19 mouse cellular contexts compared by ENCODE assay signal in genomic region chr11:105353891-105354280, GRCm38 (mm10).
"Had no signal": no experiment of that assay in that cellular context is flagged by ENCODE, and none has a peak within 500 bp of the region (broad histone marks: within the 10 kb centered on the region; RNA-seq: fewer than 3 reads in every experiment).

No protein-coding gene starts in this region.

- H3K4me3 ChIP-seq: layer of hippocampus, adult 2 months; midbrain, embryonic 12.5 days; midbrain, embryonic 15.5 days; neural tube, embryonic 12.5 days; neural tube, embryonic 15.5 days; stomach, embryonic 15.5 days had no signal

- DNase-seq: kidney, adult 2 months; kidney, postnatal 25 days; layer of hippocampus, adult 9-11 months; liver, postnatal 0 days; right cerebral cortex, adult 18-20 months; right cerebral cortex, postnatal 14 days; right cerebral cortex, postnatal 4 days; thymus, adult 18-20 months; thymus, postnatal 36 days had no signal

- ATAC-seq: liver, postnatal 0 days; midbrain, embryonic 15.5 days had no signal

- H3K4me2 ChIP-seq: liver, embryonic 11.5 days; midbrain, embryonic 12.5 days; midbrain, embryonic 15.5 days; neural tube, embryonic 12.5 days; neural tube, embryonic 15.5 days; stomach, embryonic 15.5 days had no signal

- H3K27me3 ChIP-seq: midbrain, embryonic 12.5 days; midbrain, embryonic 15.5 days; neural tube, embryonic 12.5 days; neural tube, embryonic 15.5 days; stomach, embryonic 15.5 days had no signal

- H3K9me3 ChIP-seq: midbrain, embryonic 12.5 days; midbrain, embryonic 15.5 days; neural tube, embryonic 12.5 days; neural tube, embryonic 15.5 days; stomach, embryonic 15.5 days had no signal

- H3K4me1 ChIP-seq: midbrain, embryonic 15.5 days had no signal

- H3K36me3 ChIP-seq: midbrain, embryonic 15.5 days; neural tube, embryonic 12.5 days; neural tube, embryonic 15.5 days; stomach, embryonic 15.5 days had no signal

- H3K27ac ChIP-seq: kidney, postnatal 0 days; layer of hippocampus, adult 2 months; liver, embryonic 14.5 days; macrophage; midbrain, embryonic 12.5 days; midbrain, embryonic 15.5 days; neural tube, embryonic 12.5 days; neural tube, embryonic 15.5 days had no signal

- H3K9ac ChIP-seq: liver, embryonic 14.5 days; liver, postnatal 0 days; midbrain, embryonic 12.5 days; midbrain, embryonic 15.5 days; neural tube, embryonic 12.5 days; neural tube, embryonic 15.5 days; stomach, embryonic 15.5 days had no signal
